Mouse (Mus musculus) embryonic facial prominence, embryonic 12.5 days (tissue): Measurements from ENCODE around the gene Gltp. TPM values are rescaled to one million over a fixed set of nuclear protein-coding genes. Genes with fewer than 3 reads are reported as not detected.

Source experiments
- ATAC-seq: fragments of 200-750 bp; cut with Nextera tagmentation; 2 replicates; pipeline ENCODE4 v1.8.0; 2017; ENCODE audit not compliant: insufficient number of reproducible peaks, insufficient read depth, low FRiP score, low TSS enrichment
- H3K27ac ChIP-seq: fragments of 300-500 bp; sonication (generic); 2 replicates; pipeline ENCODE4 v1.5.1; 2016; ENCODE audit warnings: mild to moderate bottlenecking
- H3K27me3 ChIP-seq: fragments of 300-500 bp; sonication (generic); 2 replicates; pipeline ENCODE4 v1.6.1; 2016; ENCODE audit warnings: mild to moderate bottlenecking, moderate library complexity
- H3K36me3 ChIP-seq: fragments of 300-500 bp; sonication (generic); 2 replicates; pipeline ENCODE4 v1.6.1; 2016; ENCODE audit warnings: mild to moderate bottlenecking
- H3K4me1 ChIP-seq: fragments of 300-500 bp; sonication (generic); 2 replicates; pipeline ENCODE4 v1.6.1; 2016
- H3K4me2 ChIP-seq: fragments of 300-500 bp; sonication (generic); replicated peaks from 2 replicates; pipeline ENCODE4 v1.6.1; 2016; ENCODE audit warnings: mild to moderate bottlenecking, moderate library complexity
- H3K4me3 ChIP-seq: fragments of 300-500 bp; sonication (generic); 2 replicates; pipeline ENCODE4 v1.5.1; 2016; ENCODE audit warnings: mild to moderate bottlenecking
- H3K9ac ChIP-seq: fragments of 300-500 bp; sonication (generic); 2 replicates; pipeline ENCODE4 v1.6.1; 2016; ENCODE audit warnings: mild to moderate bottlenecking, moderate library complexity
- H3K9me3 ChIP-seq: fragments of 300-500 bp; sonication (generic); 2 replicates; pipeline ENCODE4 v1.6.1; 2016; ENCODE audit warnings: mild to moderate bottlenecking, moderate library complexity
- WGBS: fragments of 180-500 bp; shearing (Covaris S2); methylation state at CpG from one replicate; pipeline ENCODE4 v1.1.7; 2016; 5-methylcytosine and 5-hydroxymethylcytosine counted together
- polyA plus RNA-seq: library from polyadenylated mRNA; unstranded; fragments of >200 nt; fragmentation: Nextera tagmentation; extraction: Ambion mirVana; gene quantifications from 2 replicates; pipeline ENCODE4 v1.2.1, GENCODE M21; 2016

Gltp gene
- polyA plus RNA-seq, 1 experiment from 2014 or later = 64.5 TPM

GRCm38 (mm10) chr5:114698044-114698746 is 7.4 kb upstream of the Gltp start:
- ATAC-seq = no peak
- Histone ChIP-seq H3K4me3 (no peak overlapping the region), H3K27me3 (no peaks in the 10 kb centered on the region), H3K9ac (no peak overlapping the region), H3K9me3 (no peaks in the 10 kb centered on the region), H3K36me3 (no peaks in the 10 kb centered on the region), H3K27ac (no peak overlapping the region), H3K4me2 (no peak overlapping the region), H3K4me1 (no peaks in the 10 kb centered on the region)
- 87% methylated on average over 19 of the region's 19 CpGs for WGBS

GRCm38 (mm10) chr5:114696939-114697338 is 6.2 kb upstream of the Gltp start:
- ATAC-seq = no peak
- Histone ChIP-seq H3K36me3 (no peaks in the 10 kb centered on the region), H3K4me3 (no peak overlapping the region), H3K9me3 (no peaks in the 10 kb centered on the region), H3K9ac (no peak overlapping the region), H3K27ac (no peak overlapping the region), H3K27me3 (no peaks in the 10 kb centered on the region), H3K4me2 (no peak overlapping the region), H3K4me1 (no peaks in the 10 kb centered on the region)
- 85% methylated on average over 17 of the region's 17 CpGs for WGBS

GRCm38 (mm10) chr5:114695775-114696174 is 5.0 kb upstream of the Gltp start:
- H3K4me2 ChIP-seq = no peak overlapping the region
- no peaks in the 10 kb centered on the region for H3K27me3 ChIP-seq
- no peak overlapping the region for H3K27ac ChIP-seq
- H3K9me3 ChIP-seq = no peaks in the 10 kb centered on the region
- WGBS = 73% methylated on average over 5 of the region's 5 CpGs
- no peak overlapping the region for H3K4me3 ChIP-seq
- no peak overlapping the region for H3K9ac ChIP-seq
- peaks cover 3% of the 10 kb centered on the region; the same call in 1 of the 2 replicates for H3K4me1 ChIP-seq
- ATAC-seq = no peak
- no peaks in the 10 kb centered on the region for H3K36me3 ChIP-seq

- Histone ChIP-seq H3K4me1 (peaks cover 24% of the 10 kb centered on the region), H3K27me3 (no peaks in the 10 kb centered on the region), H3K9me3 (no peaks in the 10 kb centered on the region), H3K4me3 (peak overlapping the region; percentile 74), H3K27ac (no peak overlapping the region), H3K9ac (peak overlapping the region; percentile 87), H3K4me2 (peak overlapping the region; percentile 91), H3K36me3 (no peaks in the 10 kb centered on the region)
- WGBS = 19% methylated on average over 16 of the region's 16 CpGs
- no peak for ATAC-seq
These were observed 951 bp downstream of the Gltp start for GRCm38 (mm10) chr5:114689700-114690366.

- Histone ChIP-seq H3K27me3 (no peaks in the 10 kb centered on the region), H3K9me3 (no peaks in the 10 kb centered on the region), H3K36me3 (no peaks in the 10 kb centered on the region), H3K9ac (0 out of 2 replicates have a peak overlapping the region, but pooled peaks have one; percentile 24), H3K4me1 (peaks cover 27% of the 10 kb centered on the region), H3K4me3 (no peak overlapping the region), H3K4me2 (no peak overlapping the region), H3K27ac (no peak overlapping the region)
- no peak for ATAC-seq
- WGBS = 78% methylated on average over 13 of the region's 13 CpGs
These were observed 2.1 kb downstream of the Gltp start for GRCm38 (mm10) chr5:114688703-114689102.

- Histone ChIP-seq H3K4me3 (no peak overlapping the region), H3K4me2 (no peak overlapping the region), H3K9ac (no peak overlapping the region), H3K27me3 (no peaks in the 10 kb centered on the region), H3K9me3 (no peaks in the 10 kb centered on the region), H3K27ac (no peak overlapping the region), H3K36me3 (no peaks in the 10 kb centered on the region), H3K4me1 (peaks cover 31% of the 10 kb centered on the region)
- ATAC-seq = no peak
These were observed 2.9 kb downstream of the Gltp start for GRCm38 (mm10) chr5:114687901-114688300.

- Histone ChIP-seq H3K4me3 (no peak overlapping the region), H3K4me2 (no peak overlapping the region), H3K9me3 (no peaks in the 10 kb centered on the region), H3K4me1 (peaks cover 36% of the 10 kb centered on the region), H3K36me3 (no peaks in the 10 kb centered on the region), H3K27me3 (no peaks in the 10 kb centered on the region), H3K27ac (no peak overlapping the region), H3K9ac (no peak overlapping the region)
- ATAC-seq = no peak
- WGBS = 51% methylated on average over 7 of the region's 7 CpGs
These were observed 4.0 kb downstream of the Gltp start for GRCm38 (mm10) chr5:114686726-114687210.

- Histone ChIP-seq H3K9me3 (no peaks in the 10 kb centered on the region), H3K4me3 (no peak overlapping the region), H3K4me2 (no peak overlapping the region), H3K27me3 (no peaks in the 10 kb centered on the region), H3K4me1 (peaks cover 32% of the 10 kb centered on the region), H3K9ac (no peak overlapping the region), H3K27ac (no peak overlapping the region), H3K36me3 (no peaks in the 10 kb centered on the region)
- 87% methylated on average over 5 of the region's 5 CpGs for WGBS
- no peak for ATAC-seq
These were observed 4.8 kb downstream of the Gltp start for GRCm38 (mm10) chr5:114685986-114686385.

- H3K4me1 ChIP-seq = peaks cover 11% of the 10 kb centered on the region; the same call in 1 of the 2 replicates
- no peak overlapping the region for H3K4me3 ChIP-seq
- no peaks in the 10 kb centered on the region for H3K27me3 ChIP-seq
- no peak overlapping the region for H3K27ac ChIP-seq
- H3K9ac ChIP-seq = no peak overlapping the region
- ATAC-seq = no peak
- H3K9me3 ChIP-seq = no peaks in the 10 kb centered on the region
- H3K4me2 ChIP-seq = no peak overlapping the region
- WGBS = 70% methylated on average over 8 of the region's 8 CpGs
- no peaks in the 10 kb centered on the region; the same call in 1 of the 2 replicates for H3K36me3 ChIP-seq
These were observed 9.1 kb downstream of the Gltp start for GRCm38 (mm10) chr5:114681717-114682116.

GRCm38 (mm10) chr5:114680676-114681285 is 10.0 kb downstream of the Gltp start:
- Histone ChIP-seq H3K9ac (no peak overlapping the region), H3K36me3 (peaks cover 4% of the 10 kb centered on the region; the same call in 1 of the 2 replicates), H3K4me1 (peaks cover 11% of the 10 kb centered on the region; the same call in 1 of the 2 replicates), H3K4me2 (no peak overlapping the region), H3K27me3 (no peaks in the 10 kb centered on the region), H3K27ac (no peak overlapping the region), H3K9me3 (no peaks in the 10 kb centered on the region), H3K4me3 (no peak overlapping the region)
- WGBS = 62% methylated on average over 19 of the region's 19 CpGs
- no peak for ATAC-seq

- no peak for ATAC-seq
- 64% methylated on average over 17 of the region's 17 CpGs for WGBS
- Histone ChIP-seq H3K9ac (peak overlapping the region; percentile 20; the same call in 1 of the 2 replicates), H3K4me1 (peaks cover 11% of the 10 kb centered on the region; the same call in 1 of the 2 replicates), H3K4me3 (no peak overlapping the region), H3K36me3 (peaks cover 4% of the 10 kb centered on the region), H3K27me3 (no peaks in the 10 kb centered on the region), H3K4me2 (no peak overlapping the region), H3K9me3 (no peaks in the 10 kb centered on the region), H3K27ac (no peak overlapping the region)
These were observed 10.8 kb downstream of the Gltp start for GRCm38 (mm10) chr5:114679841-114680591.
